Mouse (Mus musculus): ENCODE data around the gene 4921509C19Rik. TPM values are rescaled to one million over a fixed set of nuclear protein-coding genes. Genes with fewer than 3 reads are reported as not detected.
"Not testable (repeated sequence)": the region's sequence is repeated elsewhere in the genome, so short reads cannot be mapped to it uniquely, and the experiment has no call there.

4921509C19Rik gene
- not detected in 2 replicates for polyA plus RNA-seq (2014; fragmentation: Nextera tagmentation; extraction: Ambion mirVana)

DNA sequence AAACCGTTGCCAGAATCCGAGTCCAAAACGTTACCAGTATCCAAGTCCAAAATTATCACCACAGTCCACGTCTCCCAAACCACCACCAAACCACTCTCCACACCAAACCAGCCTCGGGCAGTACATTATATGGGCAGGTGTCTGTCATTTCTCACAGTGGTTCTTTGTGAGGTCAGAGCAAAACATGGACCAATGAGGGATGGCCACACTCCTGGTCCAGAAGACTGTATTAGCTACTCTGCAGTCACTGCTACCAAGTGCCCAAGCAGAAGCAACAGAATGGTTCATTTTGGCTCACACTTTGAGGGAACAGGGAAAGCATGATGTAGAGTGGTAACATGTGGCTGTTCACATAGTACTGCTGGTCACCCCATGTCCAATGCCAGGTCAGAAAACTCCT lies at the start of gene 4921509C19Rik:
Gene 4921509C19Rik, minus strand, starts transcription at position 101 of the 400 bp plus-strand sequence.
- not testable (repeated sequence) for H3K4me1 ChIP-seq (ENCODE audit: control insufficient read depth, insufficient read depth, low read length); DNase-seq (ENCODE audit: low spot score); H3K9me3 ChIP-seq (ENCODE audit: control insufficient read depth, low read length); H3K27me3 ChIP-seq (replicated peaks; ENCODE audit: control insufficient read depth, insufficient read depth, low read length); H3K9ac ChIP-seq (ENCODE audit: low read depth, low read length); H3K4me2 ChIP-seq (ENCODE audit: low read depth, low read length); H3K4me3 ChIP-seq (ENCODE audit: low read depth, low read length); H3K27ac ChIP-seq (replicated peaks; ENCODE audit: low read depth, low read length); H3K36me3 ChIP-seq (ENCODE audit: control insufficient read depth, insufficient read depth, low read length); ATAC-seq (ENCODE audit: low read depth)
- whole genome bisulfite sequencing, result 85% methylated on average over 5 of the region's 5 CpGs

DNA sequence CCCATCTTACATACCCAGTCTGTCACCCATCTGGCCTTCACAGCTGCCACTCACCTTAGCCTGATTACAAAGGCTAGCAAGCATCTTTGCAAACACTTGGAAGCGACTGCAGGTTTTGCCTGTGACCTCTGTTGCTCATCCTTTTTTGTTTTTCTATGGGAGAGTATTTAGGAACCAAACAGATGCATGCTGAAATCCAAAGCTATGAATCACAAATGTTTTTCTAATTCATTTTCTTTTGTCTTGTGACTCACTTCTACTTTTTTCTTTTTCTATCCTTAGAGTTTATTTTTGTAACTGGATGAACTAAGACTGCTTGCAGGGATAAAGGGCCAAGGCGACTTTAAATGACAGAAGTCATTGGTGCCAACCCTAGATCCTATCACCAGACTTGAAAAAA lies 49.6 kb upstream of the 4921509C19Rik start:
- WGBS, result 73% methylated on average over 2 of the region's 2 CpGs
- no peaks in the 10 kb centered on the region for H3K4me1 ChIP-seq (ENCODE audit: control insufficient read depth, insufficient read depth, low read length)
- DNase-seq (ENCODE audit: low spot score), result no peak

DNA sequence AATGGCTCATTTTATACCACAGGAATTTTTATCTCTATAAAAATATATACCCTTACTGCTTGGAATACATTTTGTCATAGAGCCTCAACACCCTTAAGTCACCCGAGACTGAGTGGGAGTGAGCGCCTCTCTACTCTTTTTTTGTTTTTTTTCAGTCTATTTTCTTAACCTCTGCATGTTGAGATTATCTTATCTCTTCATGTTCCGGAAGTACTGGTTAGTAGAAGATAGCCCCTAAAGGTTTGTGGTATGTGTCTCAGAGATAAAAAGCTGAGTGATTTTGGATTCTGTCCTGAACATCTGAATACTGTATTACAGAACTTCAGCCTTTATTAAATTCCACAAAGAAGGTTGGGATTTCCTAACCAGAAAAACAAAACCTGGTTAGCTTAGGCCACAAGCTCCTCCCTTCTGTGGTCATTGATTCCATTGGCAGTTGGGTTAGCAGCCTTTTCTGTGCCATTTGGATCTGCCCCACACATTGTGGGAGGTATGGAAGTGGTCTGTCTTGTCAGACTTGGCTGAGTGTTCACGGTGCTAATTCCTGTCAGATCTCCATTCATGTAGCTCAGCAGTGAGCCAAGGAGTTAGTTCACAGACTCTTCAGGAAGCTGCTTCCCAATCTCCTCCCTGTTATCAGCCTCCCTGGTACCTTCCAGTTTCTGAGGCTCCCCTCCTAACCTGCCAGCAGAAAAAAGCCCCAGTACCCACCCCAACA lies 48.5 kb upstream of the 4921509C19Rik start:
- ATAC-seq (ENCODE audit: low read depth) (peak; percentile 30; the same call in 1 of the 2 replicates), DNase-seq (ENCODE audit: low spot score) (peak; percentile 45)
- H3K9ac ChIP-seq (ENCODE audit: low read depth, low read length), result no peak overlapping the region
- no peak overlapping the region for H3K4me3 ChIP-seq (ENCODE audit: low read depth, low read length)
- H3K27me3 ChIP-seq (replicated peaks; ENCODE audit: control insufficient read depth, insufficient read depth, low read length), result no peaks in the 10 kb centered on the region
- H3K9me3 ChIP-seq (ENCODE audit: control insufficient read depth, low read length), result no peaks in the 10 kb centered on the region
- no peaks in the 10 kb centered on the region for H3K4me1 ChIP-seq (ENCODE audit: control insufficient read depth, insufficient read depth, low read length)
- no peak overlapping the region for H3K4me2 ChIP-seq (ENCODE audit: low read depth, low read length)
- no peak overlapping the region for H3K27ac ChIP-seq (replicated peaks; ENCODE audit: low read depth, low read length)
- WGBS, result 56% methylated on average over 4 of the region's 4 CpGs
- H3K36me3 ChIP-seq (ENCODE audit: control insufficient read depth, insufficient read depth, low read length), result peaks cover 22% of the 10 kb centered on the region

More for the DNA sequence above, 49.6 kb upstream of the 4921509C19Rik start:
- no peaks in the 10 kb centered on the region for H3K27me3 ChIP-seq (replicated peaks; ENCODE audit: control insufficient read depth, insufficient read depth, low read length)
- no peaks in the 10 kb centered on the region for H3K9me3 ChIP-seq (ENCODE audit: control insufficient read depth, low read length)
- no peak overlapping the region for H3K9ac ChIP-seq (ENCODE audit: low read depth, low read length)
- H3K4me3 ChIP-seq (ENCODE audit: low read depth, low read length), result no peak overlapping the region
- H3K27ac ChIP-seq (replicated peaks; ENCODE audit: low read depth, low read length), result no peak overlapping the region
- peaks cover 12% of the 10 kb centered on the region for H3K36me3 ChIP-seq (ENCODE audit: control insufficient read depth, insufficient read depth, low read length)
- no peak overlapping the region for H3K4me2 ChIP-seq (ENCODE audit: low read depth, low read length)
- no peak for ATAC-seq (ENCODE audit: low read depth)

DNA sequence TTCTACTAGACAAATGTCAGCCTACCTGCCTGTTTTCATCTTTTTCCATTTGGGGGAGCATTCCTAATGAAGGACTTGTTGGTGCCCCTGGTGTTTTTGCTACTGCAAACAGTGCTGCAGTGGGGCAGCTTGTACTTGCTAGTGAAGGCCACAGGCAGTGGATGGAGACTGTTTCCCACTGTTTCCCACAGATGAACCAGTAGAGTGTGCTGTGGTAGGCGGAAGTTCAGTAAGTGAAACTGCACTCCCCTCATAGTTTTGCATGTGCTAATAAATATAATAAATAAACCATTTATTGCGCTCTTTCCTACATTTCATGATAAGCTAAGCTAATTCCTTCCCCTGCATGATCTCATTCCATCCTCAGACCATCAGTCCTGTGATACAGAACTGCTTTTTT lies 43.0 kb upstream of the 4921509C19Rik start:
- peaks cover 57% of the 10 kb centered on the region for H3K36me3 ChIP-seq (ENCODE audit: control insufficient read depth, insufficient read depth, low read length)

DNA sequence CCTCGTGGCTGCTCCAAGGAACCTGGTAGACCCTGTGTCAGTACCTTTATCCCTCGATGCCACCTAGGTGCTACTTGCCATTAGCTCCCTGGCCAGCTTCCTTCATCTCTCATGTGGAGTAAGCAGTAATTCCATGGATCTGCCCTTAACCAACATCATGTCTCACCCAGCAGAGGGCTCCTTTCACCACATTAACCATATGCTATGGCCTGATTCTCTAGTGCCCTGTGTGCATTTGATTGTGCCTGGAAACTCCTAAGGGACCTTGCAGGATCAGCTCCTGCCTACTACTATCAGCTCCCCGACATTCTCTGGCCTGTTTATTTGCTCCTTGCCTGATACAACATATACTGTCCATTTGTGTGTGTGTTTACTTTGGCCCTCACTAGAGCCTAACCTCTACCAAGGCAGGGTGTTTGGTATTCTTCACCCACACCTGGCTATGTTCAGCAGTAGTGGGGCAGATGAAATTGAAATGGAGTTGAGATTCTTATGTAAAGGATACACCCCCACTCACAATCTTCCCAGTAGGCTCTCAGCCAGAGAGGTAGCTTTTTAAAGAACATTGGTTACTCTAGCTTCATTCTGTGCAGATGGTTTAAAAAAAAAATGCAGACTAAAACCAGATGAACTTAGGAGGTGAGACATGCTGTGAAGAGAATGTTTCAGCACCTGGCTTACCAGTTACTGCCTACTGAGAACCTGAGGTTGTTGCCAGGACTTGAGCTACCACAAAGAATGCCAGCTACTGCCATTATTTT lies 37.8 kb upstream of the 4921509C19Rik start:
- no peak for DNase-seq (ENCODE audit: low spot score)
- Histone ChIP-seq H3K4me2 (ENCODE audit: low read depth, low read length) (no peak overlapping the region), H3K27me3 (replicated peaks; ENCODE audit: control insufficient read depth, insufficient read depth, low read length) (no peaks in the 10 kb centered on the region), H3K4me1 (ENCODE audit: control insufficient read depth, insufficient read depth, low read length) (no peaks in the 10 kb centered on the region; the same call in 1 of the 2 replicates), H3K36me3 (ENCODE audit: control insufficient read depth, insufficient read depth, low read length) (peaks cover 81% of the 10 kb centered on the region), H3K9ac (ENCODE audit: low read depth, low read length) (no peak overlapping the region), H3K27ac (replicated peaks; ENCODE audit: low read depth, low read length) (no peak overlapping the region), H3K4me3 (ENCODE audit: low read depth, low read length) (no peak overlapping the region), H3K9me3 (ENCODE audit: control insufficient read depth, low read length) (no peaks in the 10 kb centered on the region)
- ATAC-seq (ENCODE audit: low read depth), result no peak
- 90% methylated on average over 3 of the region's 3 CpGs for WGBS

More for the DNA sequence above, 43.0 kb upstream of the 4921509C19Rik start:
- H3K4me1 ChIP-seq (ENCODE audit: control insufficient read depth, insufficient read depth, low read length), result no peaks in the 10 kb centered on the region
- no peak for ATAC-seq (ENCODE audit: low read depth)
- no peak overlapping the region for H3K4me3 ChIP-seq (ENCODE audit: low read depth, low read length)
- DNase-seq (ENCODE audit: low spot score), result no peak
- H3K9me3 ChIP-seq (ENCODE audit: control insufficient read depth, low read length), result no peaks in the 10 kb centered on the region
- H3K4me2 ChIP-seq (ENCODE audit: low read depth, low read length), result no peak overlapping the region
- no peaks in the 10 kb centered on the region for H3K27me3 ChIP-seq (replicated peaks; ENCODE audit: control insufficient read depth, insufficient read depth, low read length)
- H3K27ac ChIP-seq (replicated peaks; ENCODE audit: low read depth, low read length), result no peak overlapping the region
- WGBS, result 92% methylated on average over 2 of the region's 2 CpGs
- H3K9ac ChIP-seq (ENCODE audit: low read depth, low read length), result no peak overlapping the region

DNA sequence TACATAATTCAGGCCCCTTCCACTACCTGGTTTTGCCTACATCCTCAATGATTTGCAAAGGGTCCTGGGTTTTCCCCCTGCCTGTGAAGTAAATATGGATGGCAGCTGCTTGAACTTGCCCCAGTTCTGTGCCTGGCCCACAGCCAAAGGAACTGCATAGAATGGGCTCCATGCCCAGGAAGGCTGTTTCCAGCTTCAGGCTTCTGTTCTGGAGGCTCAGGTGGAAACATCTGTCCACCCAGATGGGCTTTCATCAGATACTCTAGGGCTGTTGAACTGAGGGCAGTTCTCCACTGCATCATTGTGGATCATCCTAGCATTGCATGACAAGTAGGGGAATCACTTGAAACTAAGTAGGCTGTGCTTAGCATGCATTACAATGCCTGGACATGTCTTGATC lies 36.2 kb upstream of the 4921509C19Rik start:
- ATAC-seq (ENCODE audit: low read depth), result peak; percentile 86

DNA sequence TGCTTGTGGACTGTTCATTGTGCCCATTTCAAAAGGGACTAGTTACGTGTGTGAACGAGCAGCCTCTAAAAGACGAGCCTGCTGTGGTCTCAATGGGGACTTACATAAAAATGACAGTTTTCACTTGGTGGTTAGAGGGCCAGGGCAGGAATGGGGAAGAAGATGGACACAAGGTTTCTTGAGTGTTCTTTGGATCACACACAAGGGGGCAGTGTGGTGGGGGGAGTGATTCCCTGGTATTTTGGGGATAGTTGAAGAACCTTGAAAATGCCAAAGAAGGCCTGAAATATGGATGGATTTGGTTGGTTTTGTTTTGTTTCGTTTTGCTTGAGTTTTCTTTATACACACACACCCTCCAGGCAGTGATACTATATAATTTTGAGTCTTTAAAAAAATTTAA lies 28.3 kb upstream of the 4921509C19Rik start:
- ATAC-seq (ENCODE audit: low read depth) (no peak), DNase-seq (ENCODE audit: low spot score) (no peak)
- Histone ChIP-seq H3K27ac (replicated peaks; ENCODE audit: low read depth, low read length) (no peak overlapping the region), H3K27me3 (replicated peaks; ENCODE audit: control insufficient read depth, insufficient read depth, low read length) (no peaks in the 10 kb centered on the region), H3K9ac (ENCODE audit: low read depth, low read length) (no peak overlapping the region), H3K4me3 (ENCODE audit: low read depth, low read length) (no peak overlapping the region), H3K9me3 (ENCODE audit: control insufficient read depth, low read length) (no peaks in the 10 kb centered on the region), H3K4me2 (ENCODE audit: low read depth, low read length) (no peak overlapping the region), H3K4me1 (ENCODE audit: control insufficient read depth, insufficient read depth, low read length) (no peaks in the 10 kb centered on the region), H3K36me3 (ENCODE audit: control insufficient read depth, insufficient read depth, low read length) (peaks cover 84% of the 10 kb centered on the region)
- 88% methylated on average over 4 of the region's 4 CpGs for WGBS

More for the DNA sequence above, 36.2 kb upstream of the 4921509C19Rik start:
- Histone ChIP-seq H3K9me3 (ENCODE audit: control insufficient read depth, low read length) (no peaks in the 10 kb centered on the region), H3K36me3 (ENCODE audit: control insufficient read depth, insufficient read depth, low read length) (peaks cover 89% of the 10 kb centered on the region), H3K4me2 (ENCODE audit: low read depth, low read length) (no peak overlapping the region), H3K27ac (replicated peaks; ENCODE audit: low read depth, low read length) (no peak overlapping the region), H3K27me3 (replicated peaks; ENCODE audit: control insufficient read depth, insufficient read depth, low read length) (no peaks in the 10 kb centered on the region), H3K4me3 (ENCODE audit: low read depth, low read length) (no peak overlapping the region), H3K9ac (ENCODE audit: low read depth, low read length) (no peak overlapping the region), H3K4me1 (ENCODE audit: control insufficient read depth, insufficient read depth, low read length) (no peaks in the 10 kb centered on the region; the same call in 1 of the 2 replicates)
- DNase-seq (ENCODE audit: low spot score), result peak; percentile 86

DNA sequence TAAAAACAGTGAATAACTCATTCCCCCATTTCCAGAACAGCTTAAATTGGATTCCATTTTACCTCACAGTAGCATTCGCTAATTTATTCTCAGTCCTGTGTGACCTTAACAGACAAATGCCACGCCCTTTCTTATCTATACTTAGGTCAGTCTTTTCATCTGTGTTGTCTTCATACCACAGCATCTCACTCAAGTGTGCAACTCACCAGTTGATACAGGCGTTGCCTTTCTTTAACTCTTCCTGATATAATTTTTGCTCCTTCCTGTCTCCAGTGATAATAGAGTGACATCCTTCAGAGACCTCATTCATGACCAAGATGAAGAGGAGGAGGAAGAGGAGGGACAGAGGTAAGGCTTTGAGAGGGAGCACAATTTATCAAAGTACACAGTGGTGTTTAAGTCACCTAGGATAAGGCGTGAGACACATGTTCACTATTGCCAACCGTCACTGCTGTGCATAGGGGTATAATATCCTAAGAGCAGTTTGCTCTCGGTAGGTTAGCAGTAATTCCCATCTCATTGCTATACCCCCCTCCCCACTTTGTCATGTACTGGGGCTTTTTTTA lies 24.6 kb upstream of the 4921509C19Rik start:
- Histone ChIP-seq H3K36me3 (ENCODE audit: control insufficient read depth, insufficient read depth, low read length) (peaks cover 87% of the 10 kb centered on the region), H3K4me1 (ENCODE audit: control insufficient read depth, insufficient read depth, low read length) (no peaks in the 10 kb centered on the region), H3K9ac (ENCODE audit: low read depth, low read length) (no peak overlapping the region), H3K4me2 (ENCODE audit: low read depth, low read length) (no peak overlapping the region), H3K27me3 (replicated peaks; ENCODE audit: control insufficient read depth, insufficient read depth, low read length) (no peaks in the 10 kb centered on the region), H3K4me3 (ENCODE audit: low read depth, low read length) (no peak overlapping the region), H3K27ac (replicated peaks; ENCODE audit: low read depth, low read length) (no peak overlapping the region), H3K9me3 (ENCODE audit: control insufficient read depth, low read length) (no peaks in the 10 kb centered on the region)
- ATAC-seq (ENCODE audit: low read depth) (no peak), DNase-seq (ENCODE audit: low spot score) (no peak)
- WGBS, result 92% methylated on average over 6 of the region's 6 CpGs
